Mouse (Mus musculus) lung, postnatal 0 days (tissue): ENCODE data around the gene Esyt1. TPM values are rescaled to one million over a fixed set of nuclear protein-coding genes. Genes with fewer than 3 reads are reported as not detected.

Experiments
- ATAC-seq: fragments of 200-750 bp; cut with Nextera tagmentation; 2 replicates; pipeline ENCODE4 v1.8.0; 2017; ENCODE audit warnings: moderate library complexity
- DNase-seq: peaks from one replicate; pipeline ENCODE4 v3.0.0-alpha.2; 2016; ENCODE audit warnings: low spot score
- H3K27ac ChIP-seq: fragments of 300-500 bp; sonication (generic); 2 replicates; pipeline ENCODE4 v1.5.1; 2014; ENCODE audit warnings: antibody characterized with exemption, mild to moderate bottlenecking, low read length, mixed read lengths
- H3K27me3 ChIP-seq: fragments of 300-500 bp; sonication (generic); replicated peaks from 2 replicates; pipeline ENCODE4 v1.6.1; 2014; ENCODE audit warnings: low read length, mixed read lengths; ENCODE audit not compliant: insufficient read depth
- H3K36me3 ChIP-seq: fragments of 300-500 bp; sonication (generic); 2 replicates; pipeline ENCODE4 v1.6.1; 2014; ENCODE audit warnings: low read length, mixed read lengths; ENCODE audit not compliant: insufficient read depth
- H3K4me1 ChIP-seq: fragments of 300-500 bp; sonication (generic); 2 replicates; pipeline ENCODE4 v1.6.1; 2014; ENCODE audit warnings: antibody characterized with exemption, low read depth, low read length, mixed read lengths; ENCODE audit not compliant: insufficient read depth
- H3K4me2 ChIP-seq: fragments of 300-500 bp; sonication (generic); replicated peaks from 2 replicates; pipeline ENCODE4 v1.6.1; 2014; ENCODE audit warnings: low read depth, mild to moderate bottlenecking, low read length, moderate library complexity, mixed read lengths
- H3K4me3 ChIP-seq: fragments of 300-500 bp; sonication (generic); 2 replicates; pipeline ENCODE4 v1.5.1; 2014; ENCODE audit warnings: low read depth, low read length
- H3K9ac ChIP-seq: fragments of 300-500 bp; sonication (generic); replicated peaks from 2 replicates; pipeline ENCODE4 v1.6.1; 2014; ENCODE audit warnings: low read depth, mild to moderate bottlenecking
- H3K9me3 ChIP-seq: fragments of 300-500 bp; sonication (generic); 2 replicates; pipeline ENCODE4 v1.6.1; 2016; ENCODE audit warnings: low read length, mixed read lengths
- CTCF ChIP-seq: IDR thresholded peaks from 2 replicates; pipeline ENCODE4 v1.5.1; 2016; ENCODE audit warnings: antibody characterized with exemption, mild to moderate bottlenecking
- EP300 ChIP-seq: IDR thresholded peaks from 2 replicates; pipeline ENCODE4 v1.6.1; 2016; ENCODE audit warnings: antibody characterized with exemption, mild to moderate bottlenecking, control low read depth
- WGBS: fragments of 180-500 bp; shearing (Covaris S2); extraction: QIAGEN DNeasy Blood & Tissue Kit; methylation state at CpG from one replicate; pipeline ENCODE4 v1.1.7; 2014; 5-methylcytosine and 5-hydroxymethylcytosine counted together
- microRNA-seq: library from miRNA; unstranded; fragments of <30 nt; microRNA quantifications from one replicate; pipeline ENCODE4, GENCODE M21; 2016
- polyA plus RNA-seq: library from polyadenylated mRNA; unstranded; fragments of >200 nt; fragmentation: Nextera tagmentation; extraction: Ambion mirVana; gene quantifications from 2 replicates; pipeline ENCODE4 v1.2.1, GENCODE M21; 2015

Gene Esyt1
- polyA plus RNA-seq, 1 experiment from 2014 or later: 31.1 TPM

DNA sequence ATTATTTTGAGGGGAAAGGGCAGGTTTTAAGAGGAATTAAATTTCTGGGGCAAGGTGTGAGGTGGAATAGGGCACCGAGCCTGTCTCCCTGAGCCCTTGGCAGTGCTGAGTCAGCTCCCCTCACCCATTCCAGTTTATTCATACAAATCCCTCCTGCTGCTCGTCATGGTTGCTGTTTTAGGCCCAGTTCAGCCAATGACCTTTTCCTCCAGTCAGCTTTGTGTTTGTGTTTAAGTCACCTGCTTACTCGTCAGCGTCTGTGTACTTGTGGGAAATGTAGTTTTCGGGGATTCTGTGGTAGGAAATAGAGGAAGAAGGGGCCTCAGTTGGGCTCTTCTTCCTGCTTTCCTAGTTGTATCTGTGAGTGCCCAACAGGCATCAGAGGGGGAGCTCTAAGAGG lies 36.3 kb downstream of the Esyt1 start:
- peaks cover 33% of the 10 kb centered on the region for H3K36me3 ChIP-seq
- H3K4me1 ChIP-seq: no peaks in the 10 kb centered on the region
- no peak overlapping the region for H3K27ac ChIP-seq
- 46% methylated on average over 5 of the region's 5 CpGs for WGBS
- no peak overlapping the region for H3K4me2 ChIP-seq
- no peak overlapping the region for H3K4me3 ChIP-seq
- no peak for TF ChIP-seq EP300
- no peak for TF ChIP-seq CTCF
- DNase-seq (peak; percentile 50), ATAC-seq (no peak)
- no peak overlapping the region for H3K9ac ChIP-seq
- H3K9me3 ChIP-seq: no peaks in the 10 kb centered on the region
- no peaks in the 10 kb centered on the region for H3K27me3 ChIP-seq

DNA sequence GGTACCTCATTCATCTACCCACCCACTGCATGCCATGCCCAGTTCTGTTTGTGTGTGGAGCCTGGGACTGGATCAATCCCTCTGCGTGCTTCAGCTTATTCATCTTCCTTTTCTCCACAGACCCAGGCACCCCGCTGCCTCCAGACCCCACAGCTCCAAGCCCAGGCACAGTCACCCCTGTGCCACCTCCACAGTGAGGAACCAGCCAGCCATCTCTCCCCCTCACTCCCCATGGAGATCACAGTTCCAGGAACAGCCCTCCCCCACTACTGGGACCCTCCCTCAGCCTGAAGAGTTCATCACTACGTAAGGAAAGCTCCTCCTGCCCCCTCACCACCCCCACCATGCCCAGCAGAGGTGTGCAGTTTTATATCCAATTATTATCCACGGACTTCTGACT lies 36.9 kb downstream of the Esyt1 start:
- Histone ChIP-seq H3K27ac (no peak overlapping the region), H3K9ac (no peak overlapping the region)

DNA sequence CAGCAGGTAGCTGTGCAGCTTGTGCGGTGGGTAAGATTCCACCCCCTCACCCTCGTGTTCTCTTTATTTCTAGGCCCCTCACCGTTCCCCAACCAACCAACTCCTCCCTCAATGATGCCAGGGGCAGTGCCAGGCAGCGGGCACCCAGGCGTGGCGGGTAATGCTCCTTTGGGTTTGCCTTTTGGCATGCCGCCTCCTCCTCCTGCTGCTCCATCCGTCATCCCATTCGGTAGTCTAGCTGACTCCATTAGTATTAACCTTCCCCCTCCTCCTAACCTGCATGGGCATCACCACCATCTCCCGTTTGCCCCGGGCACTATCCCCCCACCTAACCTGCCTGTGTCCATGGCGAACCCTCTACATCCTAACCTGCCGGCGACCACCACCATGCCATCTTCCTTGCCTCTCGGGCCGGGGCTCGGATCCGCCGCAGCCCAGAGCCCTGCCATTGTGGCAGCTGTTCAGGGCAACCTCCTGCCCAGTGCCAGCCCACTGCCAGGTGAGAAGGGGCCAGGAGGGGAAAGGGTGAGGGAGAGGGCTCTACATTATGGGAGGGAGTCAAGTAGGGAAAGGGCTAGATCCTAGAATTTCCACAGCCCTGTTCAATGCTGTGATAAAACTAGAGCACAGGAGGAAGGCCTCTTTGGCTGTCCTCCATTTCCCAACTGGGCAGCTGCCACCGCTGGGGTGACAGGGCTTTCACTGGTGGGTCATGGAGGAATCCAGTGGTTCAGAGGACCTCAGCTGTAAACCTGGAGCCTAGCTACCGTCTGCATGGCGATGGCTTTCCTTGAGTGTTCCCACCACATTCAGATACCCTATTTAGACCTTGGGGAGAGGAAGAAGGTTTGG lies 37.6 kb downstream of the Esyt1 start:
- Histone ChIP-seq H3K4me1 (no peaks in the 10 kb centered on the region), H3K27me3 (no peaks in the 10 kb centered on the region), H3K9ac (no peak overlapping the region), H3K4me2 (no peak overlapping the region), H3K4me3 (no peak overlapping the region), H3K9me3 (no peaks in the 10 kb centered on the region), H3K36me3 (peaks cover 39% of the 10 kb centered on the region), H3K27ac (no peak overlapping the region)
- TF ChIP-seq CTCF: no peak
- DNase-seq (no peak), ATAC-seq (no peak)
- WGBS: 88% methylated on average over 22 of the region's 22 CpGs

More for the DNA sequence above, 36.9 kb downstream of the Esyt1 start:
- 69% methylated on average over 4 of the region's 4 CpGs for WGBS
- Histone ChIP-seq H3K4me1 (no peaks in the 10 kb centered on the region), H3K27me3 (no peaks in the 10 kb centered on the region), H3K36me3 (peaks cover 35% of the 10 kb centered on the region), H3K4me2 (no peak overlapping the region), H3K4me3 (no peak overlapping the region), H3K9me3 (no peaks in the 10 kb centered on the region)
- DNase-seq: no peak
- TF ChIP-seq CTCF (no peak), EP300 (no peak)
- no peak for ATAC-seq

DNA sequence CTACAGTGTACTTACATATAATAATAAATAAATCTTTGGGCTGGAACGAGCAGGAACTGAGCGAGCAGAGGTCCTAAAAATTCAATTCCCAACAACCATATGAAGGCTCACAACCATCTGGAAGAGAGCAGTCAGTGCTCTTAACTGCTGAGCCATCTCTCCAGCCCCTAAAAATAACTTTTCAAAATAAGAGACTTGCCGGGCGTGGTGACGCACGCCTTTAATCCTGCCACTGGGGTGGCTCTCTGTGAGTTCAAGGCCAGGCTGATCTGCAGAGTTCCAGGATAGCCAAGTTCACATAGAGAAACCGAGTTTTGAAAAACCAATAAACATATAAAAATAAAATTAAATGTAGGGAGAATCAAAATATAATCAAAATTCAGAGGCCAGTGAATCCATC lies 39.3 kb downstream of the Esyt1 start:
- H3K4me1 ChIP-seq: no peaks in the 10 kb centered on the region
- WGBS: 81% methylated on average over 7 of the region's 7 CpGs
- H3K27me3 ChIP-seq: no peaks in the 10 kb centered on the region
- no peak overlapping the region for H3K27ac ChIP-seq
- ATAC-seq (no peak), DNase-seq (no peak)
- no peak overlapping the region for H3K4me3 ChIP-seq
- TF ChIP-seq CTCF: no peak
- TF ChIP-seq EP300: no peak
- no peak overlapping the region for H3K4me2 ChIP-seq
- peaks cover 55% of the 10 kb centered on the region for H3K36me3 ChIP-seq
- H3K9me3 ChIP-seq: no peaks in the 10 kb centered on the region
- H3K9ac ChIP-seq: no peak overlapping the region

DNA sequence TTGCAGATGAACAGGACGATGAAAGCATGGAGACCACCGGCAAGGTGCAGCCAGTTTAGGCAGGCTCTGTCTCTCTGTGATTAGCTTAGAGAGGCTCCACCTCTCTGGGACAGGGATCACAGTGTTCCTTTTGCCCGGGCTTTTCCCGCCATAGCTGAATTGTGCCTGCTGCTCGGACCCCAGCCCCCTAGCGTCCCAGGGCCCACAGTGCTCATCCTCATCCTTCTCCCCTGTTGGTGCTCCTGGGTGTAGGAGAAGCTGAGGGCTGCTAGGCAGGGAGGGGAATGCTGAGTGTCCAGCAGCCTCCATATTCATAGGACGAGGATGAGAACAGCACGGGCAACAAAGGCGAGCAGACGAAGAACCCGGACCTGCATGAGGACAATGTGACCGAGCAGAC lies 51.3 kb downstream of the Esyt1 start:
- no peak for TF ChIP-seq EP300
- TF ChIP-seq CTCF: no peak
- Histone ChIP-seq H3K27ac (no peak overlapping the region), H3K36me3 (peaks cover 40% of the 10 kb centered on the region), H3K4me2 (no peak overlapping the region), H3K4me3 (no peak overlapping the region), H3K9me3 (no peaks in the 10 kb centered on the region), H3K4me1 (no peaks in the 10 kb centered on the region), H3K27me3 (no peaks in the 10 kb centered on the region), H3K9ac (no peak overlapping the region)
- WGBS: 84% methylated on average over 11 of the region's 12 CpGs
- no peak for DNase-seq
- ATAC-seq: no peak

DNA sequence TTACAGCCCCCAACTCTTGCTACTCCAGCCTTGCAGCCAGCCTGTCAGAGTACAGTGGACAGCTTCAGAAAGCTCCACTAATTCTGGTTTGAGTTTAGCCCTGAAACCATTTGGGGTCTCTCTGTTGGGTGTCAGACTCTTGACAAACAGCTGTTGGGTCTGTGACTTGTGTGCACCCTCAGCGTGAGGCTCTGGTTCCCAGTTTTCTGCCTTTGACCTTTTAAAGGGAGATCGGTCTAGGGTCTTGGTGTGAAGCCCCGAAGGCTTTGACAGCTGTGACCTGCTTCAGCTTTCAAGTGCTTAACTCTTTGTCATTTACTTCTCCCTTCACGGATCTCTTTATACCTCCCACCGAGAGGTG lies 65.4 kb downstream of the Esyt1 start:
- ATAC-seq (no peak), DNase-seq (no peak)
- WGBS: 3% methylated on average over 5 of the region's 5 CpGs

More for the DNA sequence above, 65.4 kb downstream of the Esyt1 start:
- peak overlapping the region; percentile 85 for H3K4me3 ChIP-seq
- TF ChIP-seq EP300 (no peak), CTCF (no peak)
- H3K9ac ChIP-seq: peak overlapping the region; percentile 76; the same call in 1 of the 2 replicates
- H3K9me3 ChIP-seq: no peaks in the 10 kb centered on the region
- H3K36me3 ChIP-seq: peaks cover 23% of the 10 kb centered on the region; the same call in 1 of the 2 replicates
- peak overlapping the region; percentile 79 for H3K4me2 ChIP-seq
- H3K4me1 ChIP-seq: 0 out of 2 replicates have a peak, but pooled peaks cover 11% of the 10 kb centered on the region
- no peak overlapping the region for H3K27ac ChIP-seq
- H3K27me3 ChIP-seq: no peaks in the 10 kb centered on the region

Small RNAs within 50 kb of the gene (microRNA-seq; reads per million reads assigned to microRNA genes)
- gene Gm47275: not detected
- not detected for gene Mir6916

Other genes starting within 250 kb of the Esyt1 start
- gene Il23a, start 227.1 kb downstream of the Esyt1 start, polyA plus RNA-seq: 0.30 and 0.32 TPM in 2 replicates
- gene Pan2, start 222.5 kb downstream of the Esyt1 start, polyA plus RNA-seq: 19.0 and 20.2 TPM in 2 replicates
- gene Cnpy2, start 203.4 kb downstream of the Esyt1 start, polyA plus RNA-seq: 243 and 244 TPM in 2 replicates
- 85.4 and 85.8 TPM in 2 replicates for gene Cs, start 188.1 kb downstream of the Esyt1 start, polyA plus RNA-seq
- gene Coq10a, start 156.9 kb downstream of the Esyt1 start, polyA plus RNA-seq: 16.4 and 19.9 TPM in 2 replicates
- gene Ankrd52, start 148.8 kb downstream of the Esyt1 start, polyA plus RNA-seq: 4.2 and 4.9 TPM in 2 replicates
- gene Slc39a5, start 124.6 kb downstream of the Esyt1 start, polyA plus RNA-seq: 0.15 TPM in 1 of 2 replicates, not detected in the other
- 48.6 and 54.7 TPM in 2 replicates for gene Nabp2, start 114.4 kb downstream of the Esyt1 start, polyA plus RNA-seq
- 31.3 and 32.2 TPM in 2 replicates for gene Rnf41, start 114.2 kb downstream of the Esyt1 start, polyA plus RNA-seq
- 28.9 and 33.0 TPM in 2 replicates for gene Smarcc2, start 66.6 kb downstream of the Esyt1 start, polyA plus RNA-seq
- gene Myl6, start 31.7 kb downstream of the Esyt1 start, polyA plus RNA-seq: 1,888 and 2,049 TPM in 2 replicates
- 5.5 and 5.9 TPM in 2 replicates for gene Myl6b, start 27.2 kb downstream of the Esyt1 start, polyA plus RNA-seq
- 13.6 and 15.3 TPM in 2 replicates for gene Zc3h10, start 21.9 kb upstream of the Esyt1 start, polyA plus RNA-seq
- gene Rpl41, start 23.4 kb upstream of the Esyt1 start, polyA plus RNA-seq: 2,921 and 3,267 TPM in 2 replicates
- 64.2 and 66.5 TPM in 2 replicates for gene Pa2g4, start 40.1 kb upstream of the Esyt1 start, polyA plus RNA-seq
- gene Erbb3, start 63.8 kb upstream of the Esyt1 start, polyA plus RNA-seq: 21.4 and 22.6 TPM in 2 replicates
- gene Rps26, start 100.9 kb upstream of the Esyt1 start, polyA plus RNA-seq: 459 and 465 TPM in 2 replicates
- 1.3 and 1.5 TPM in 2 replicates for gene Ikzf4, start 120.1 kb upstream of the Esyt1 start, polyA plus RNA-seq
- gene Suox, start 148.2 kb upstream of the Esyt1 start, polyA plus RNA-seq: 12.3 and 12.6 TPM in 2 replicates
- gene Rab5b, start 170.4 kb upstream of the Esyt1 start, polyA plus RNA-seq: 69.1 and 71.8 TPM in 2 replicates
- 1.0 and 1.4 TPM in 2 replicates for gene Pmel, start 178.3 kb upstream of the Esyt1 start, polyA plus RNA-seq
- gene Cdk2, start 179.2 kb upstream of the Esyt1 start, polyA plus RNA-seq: 33.9 and 34.7 TPM in 2 replicates
- 16.8 and 17.9 TPM in 2 replicates for gene Dgka, start 219.0 kb upstream of the Esyt1 start, polyA plus RNA-seq
- 23.4 and 24.9 TPM in 2 replicates for gene Pym1, start 222.0 kb upstream of the Esyt1 start, polyA plus RNA-seq